Mouse (Mus musculus): ENCODE data around the gene Crocc2. TPM values are rescaled to one million over a fixed set of nuclear protein-coding genes. Genes with fewer than 3 reads are reported as not detected.

Crocc2 gene
- polyA plus RNA-seq, 1 experiment from 2014 or later, result 0.23 TPM

DNA sequence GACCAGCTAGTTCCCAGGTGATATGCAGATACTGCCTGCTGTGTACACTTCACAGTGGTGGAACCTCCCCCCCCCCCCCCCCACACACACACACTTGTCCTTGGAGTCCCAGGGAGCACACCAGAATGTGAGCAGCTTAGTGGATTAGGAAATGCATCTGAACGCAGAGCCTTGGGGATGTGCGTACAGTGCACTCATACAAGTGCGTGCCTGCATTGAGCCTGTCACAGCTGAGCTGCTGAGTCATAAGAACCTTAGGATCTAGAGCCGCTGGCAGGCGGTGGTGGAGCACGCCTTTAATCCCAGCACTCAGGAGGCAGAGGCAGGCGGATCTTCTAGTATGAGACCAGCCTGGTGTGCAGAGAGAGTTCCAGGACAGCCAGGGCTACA, 59.4 kb downstream of the Crocc2 start:
- Histone ChIP-seq H3K36me3 (ENCODE audit: control insufficient read depth, insufficient read depth, low read length) (no peaks in the 10 kb centered on the region), H3K9me3 (ENCODE audit: control insufficient read depth, low read depth, low read length) (no peaks in the 10 kb centered on the region), H3K27me3 (ENCODE audit: control insufficient read depth, insufficient read depth, low read length) (no peaks in the 10 kb centered on the region), H3K27ac (ENCODE audit: low read length) (no peak overlapping the region), H3K9ac (replicated peaks; ENCODE audit: low read depth, low read length) (no peak overlapping the region), H3K4me2 (replicated peaks; ENCODE audit: low read depth, low read length) (no peak overlapping the region), H3K4me3 (ENCODE audit: low read depth, low read length) (no peak overlapping the region), H3K4me1 (ENCODE audit: control insufficient read depth, insufficient read depth, low read length) (0 out of 2 replicates have a peak, but pooled peaks cover 7% of the 10 kb centered on the region)
- ATAC-seq (ENCODE audit: insufficient number of reproducible peaks, insufficient read depth, low FRiP score, low read depth), result no peak
- 91% methylated on average over 7 of the region's 7 CpGs for WGBS

DNA sequence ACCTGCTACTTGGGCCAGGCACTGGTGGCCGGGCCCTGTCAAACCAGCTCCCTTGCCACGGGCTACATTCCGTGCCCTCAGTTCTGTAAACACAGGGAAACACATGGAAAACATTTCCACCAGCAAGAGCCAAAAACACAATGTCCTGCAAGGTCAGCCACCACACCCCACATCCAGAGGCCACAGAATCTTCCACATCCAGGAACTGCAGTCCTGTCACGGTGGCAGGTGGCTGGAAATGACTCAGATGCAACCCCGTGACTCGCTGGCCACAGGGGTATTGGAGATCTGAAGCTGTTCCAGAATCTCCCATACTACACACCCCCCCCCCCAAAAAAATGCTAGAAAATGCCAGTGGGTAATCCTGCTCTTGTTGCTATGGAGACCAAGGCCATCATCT, 60.7 kb downstream of the Crocc2 start:
- Histone ChIP-seq H3K9ac (replicated peaks; ENCODE audit: low read depth, low read length) (no peak overlapping the region), H3K27ac (ENCODE audit: low read length) (no peak overlapping the region), H3K4me1 (ENCODE audit: control insufficient read depth, insufficient read depth, low read length) (0 out of 2 replicates have a peak, but pooled peaks cover 5% of the 10 kb centered on the region), H3K27me3 (ENCODE audit: control insufficient read depth, insufficient read depth, low read length) (no peaks in the 10 kb centered on the region), H3K9me3 (ENCODE audit: control insufficient read depth, low read depth, low read length) (no peaks in the 10 kb centered on the region), H3K36me3 (ENCODE audit: control insufficient read depth, insufficient read depth, low read length) (no peaks in the 10 kb centered on the region), H3K4me2 (replicated peaks; ENCODE audit: low read depth, low read length) (no peak overlapping the region), H3K4me3 (ENCODE audit: low read depth, low read length) (no peak overlapping the region)
- WGBS, result 89% methylated on average over 6 of the region's 6 CpGs
- no peak for ATAC-seq (ENCODE audit: insufficient number of reproducible peaks, insufficient read depth, low FRiP score, low read depth)

DNA sequence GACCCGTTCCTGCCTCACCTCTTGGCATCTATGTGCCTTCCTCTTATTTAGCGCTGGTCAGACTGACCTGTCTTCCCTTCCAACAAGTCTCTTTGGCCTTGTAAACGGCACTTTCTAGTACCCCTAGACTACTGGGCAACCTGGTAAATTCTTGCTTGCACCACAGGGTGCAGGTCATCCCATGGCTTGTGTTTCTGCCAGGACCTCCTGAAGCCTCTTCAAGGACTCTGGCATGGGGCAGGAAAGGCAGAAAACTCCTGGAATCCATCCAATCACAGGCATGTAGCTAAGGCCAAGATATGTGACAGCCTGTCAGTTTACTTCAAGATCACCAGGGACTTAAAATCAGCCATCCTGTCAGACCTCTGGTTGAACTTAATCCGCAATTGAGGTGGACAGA, 61.1 kb downstream of the Crocc2 start:
- Histone ChIP-seq H3K27me3 (ENCODE audit: control insufficient read depth, insufficient read depth, low read length) (no peaks in the 10 kb centered on the region), H3K9ac (replicated peaks; ENCODE audit: low read depth, low read length) (no peak overlapping the region), H3K27ac (ENCODE audit: low read length) (no peak overlapping the region), H3K4me2 (replicated peaks; ENCODE audit: low read depth, low read length) (no peak overlapping the region), H3K36me3 (ENCODE audit: control insufficient read depth, insufficient read depth, low read length) (no peaks in the 10 kb centered on the region), H3K4me1 (ENCODE audit: control insufficient read depth, insufficient read depth, low read length) (0 out of 2 replicates have a peak, but pooled peaks cover 5% of the 10 kb centered on the region), H3K9me3 (ENCODE audit: control insufficient read depth, low read depth, low read length) (no peaks in the 10 kb centered on the region), H3K4me3 (ENCODE audit: low read depth, low read length) (no peak overlapping the region)
- WGBS, result 77% methylated on average over 4 of the region's 4 CpGs
- ATAC-seq (ENCODE audit: insufficient number of reproducible peaks, insufficient read depth, low FRiP score, low read depth), result no peak

DNA sequence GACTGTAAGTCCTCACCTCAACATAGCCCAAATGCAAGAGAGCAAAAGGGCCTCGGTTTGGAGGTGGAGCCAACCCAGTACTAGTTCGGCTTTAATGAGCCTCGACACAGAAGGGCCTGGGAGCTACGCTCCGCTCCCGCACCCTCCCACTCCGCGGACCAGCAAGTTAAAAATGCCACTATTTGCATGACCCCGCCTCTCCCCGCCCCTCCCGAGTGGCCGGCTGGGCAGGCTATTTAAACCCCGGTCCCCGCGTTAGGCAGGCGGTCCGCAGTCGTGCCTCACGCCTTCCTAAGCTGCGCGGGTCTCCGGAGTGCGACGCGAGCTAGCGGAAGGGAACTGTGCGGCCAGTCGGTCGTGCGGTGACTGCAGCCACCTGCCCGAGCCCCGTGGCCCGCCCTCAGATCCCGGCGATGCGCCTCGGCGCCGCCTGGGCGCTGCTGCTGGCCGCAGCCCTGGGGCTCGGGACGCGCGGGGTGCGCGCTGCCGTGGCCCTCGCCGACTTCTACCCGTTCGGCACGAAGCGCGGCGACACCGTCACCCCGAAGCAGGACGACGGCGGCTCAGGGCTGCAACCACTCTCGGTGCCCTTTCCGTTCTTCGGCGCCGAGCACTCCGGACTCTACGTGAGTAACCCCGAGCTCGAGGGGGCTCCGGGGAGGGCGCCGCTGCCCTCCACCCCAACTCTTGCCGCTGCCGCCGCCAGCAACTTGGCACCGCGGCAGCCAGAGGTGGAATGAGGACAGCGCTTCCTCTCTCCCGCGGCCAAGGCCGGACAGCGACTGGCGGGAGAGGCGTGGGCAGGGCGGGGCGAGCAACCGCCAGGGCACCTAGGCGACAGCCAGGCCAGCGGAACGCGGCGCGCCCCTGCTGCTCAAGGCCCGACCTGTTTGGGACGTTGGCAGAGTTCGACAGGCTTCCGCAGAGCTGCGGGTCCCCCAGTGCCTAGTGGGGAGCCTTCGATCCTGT, 67.3 kb downstream of the Crocc2 start, which contains the start of gene Sned1:
Sned1 (plus strand) TSS at position 266 of the 969 bp plus-strand sequence.
- Histone ChIP-seq H3K27ac (ENCODE audit: low read length) (0 out of 2 replicates have a peak within 1 kb of the TSS, but pooled peaks have one; percentile 21), H3K4me2 (replicated peaks; ENCODE audit: low read depth, low read length) (peak within 1 kb of the TSS; percentile 92), H3K27me3 (ENCODE audit: control insufficient read depth, insufficient read depth, low read length) (no peaks in the 10 kb centered on the region), H3K4me1 (ENCODE audit: control insufficient read depth, insufficient read depth, low read length) (peaks cover 7% of the 10 kb centered on the region; the same call in 1 of the 2 replicates), H3K4me3 (ENCODE audit: low read depth, low read length) (peak within 1 kb of the TSS; percentile 60), H3K36me3 (ENCODE audit: control insufficient read depth, insufficient read depth, low read length) (no peaks in the 10 kb centered on the region), H3K9ac (replicated peaks; ENCODE audit: low read depth, low read length) (peak within 1 kb of the TSS; percentile 43), H3K9me3 (ENCODE audit: control insufficient read depth, low read depth, low read length) (no peaks in the 10 kb centered on the region)
- WGBS, result under 1% methylated on average over 100 of the region's 100 CpGs
- ATAC-seq (ENCODE audit: insufficient number of reproducible peaks, insufficient read depth, low FRiP score, low read depth), result peak; percentile 90

DNA sequence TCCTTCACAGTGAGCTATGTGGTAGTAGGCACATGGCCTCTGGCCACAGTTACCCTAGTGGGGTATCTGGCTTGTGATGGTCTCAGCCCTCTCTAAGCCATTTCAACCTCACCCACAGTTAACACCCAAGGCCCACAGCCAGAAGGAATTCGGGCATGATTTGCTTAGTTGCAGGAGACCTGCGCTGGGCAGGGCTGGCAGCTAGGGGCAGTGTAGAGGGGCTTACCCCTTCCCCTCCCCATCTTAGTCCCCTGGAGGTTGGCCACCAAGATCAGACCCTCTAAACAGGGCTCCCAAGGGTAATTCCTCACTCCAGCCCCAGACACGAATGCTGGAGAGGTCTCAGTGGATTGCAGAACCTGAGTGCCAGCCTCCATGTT, 68.0 kb downstream of the Crocc2 start:
- no peaks in the 10 kb centered on the region for H3K27me3 ChIP-seq (ENCODE audit: control insufficient read depth, insufficient read depth, low read length)
- 17% methylated on average over 3 of the region's 3 CpGs for WGBS
- H3K9ac ChIP-seq (replicated peaks; ENCODE audit: low read depth, low read length), result peak overlapping the region; percentile 43
- peaks cover 7% of the 10 kb centered on the region; the same call in 1 of the 2 replicates for H3K4me1 ChIP-seq (ENCODE audit: control insufficient read depth, insufficient read depth, low read length)
- no peak overlapping the region for H3K27ac ChIP-seq (ENCODE audit: low read length)
- H3K4me2 ChIP-seq (replicated peaks; ENCODE audit: low read depth, low read length), result peak overlapping the region; percentile 92
- peak overlapping the region; percentile 60 for H3K4me3 ChIP-seq (ENCODE audit: low read depth, low read length)
- no peaks in the 10 kb centered on the region for H3K9me3 ChIP-seq (ENCODE audit: control insufficient read depth, low read depth, low read length)
- peak; percentile 19; the same call in 1 of the 2 replicates for ATAC-seq (ENCODE audit: insufficient number of reproducible peaks, insufficient read depth, low FRiP score, low read depth)
- no peaks in the 10 kb centered on the region for H3K36me3 ChIP-seq (ENCODE audit: control insufficient read depth, insufficient read depth, low read length)

DNA sequence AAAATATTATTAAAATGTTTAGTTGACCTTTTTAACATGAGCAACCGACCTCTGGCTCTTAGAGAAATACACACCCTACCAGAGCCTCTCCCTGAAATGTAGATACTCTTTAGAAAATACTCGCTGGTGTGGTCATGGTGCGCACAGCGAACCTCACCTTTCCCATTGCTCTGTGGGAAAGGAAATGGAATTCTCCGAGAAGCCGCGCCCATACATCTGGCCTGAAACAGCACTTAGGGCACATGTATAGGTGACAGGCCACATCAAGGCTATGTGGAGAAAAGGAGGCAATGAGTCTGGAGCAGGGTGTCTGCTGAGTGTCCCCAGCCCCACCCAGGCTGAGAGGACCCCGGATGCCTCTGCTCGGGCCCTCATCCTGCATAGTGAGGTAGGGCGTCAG, 69.2 kb downstream of the Crocc2 start:
- Histone ChIP-seq H3K4me2 (replicated peaks; ENCODE audit: low read depth, low read length) (no peak overlapping the region; the same call in 1 of the 2 replicates), H3K36me3 (ENCODE audit: control insufficient read depth, insufficient read depth, low read length) (no peaks in the 10 kb centered on the region), H3K9me3 (ENCODE audit: control insufficient read depth, low read depth, low read length) (no peaks in the 10 kb centered on the region), H3K27ac (ENCODE audit: low read length) (no peak overlapping the region), H3K9ac (replicated peaks; ENCODE audit: low read depth, low read length) (no peak overlapping the region), H3K27me3 (ENCODE audit: control insufficient read depth, insufficient read depth, low read length) (no peaks in the 10 kb centered on the region), H3K4me1 (ENCODE audit: control insufficient read depth, insufficient read depth, low read length) (peaks cover 7% of the 10 kb centered on the region; the same call in 1 of the 2 replicates), H3K4me3 (ENCODE audit: low read depth, low read length) (no peak overlapping the region)
- WGBS, result 88% methylated on average over 10 of the region's 10 CpGs
- ATAC-seq (ENCODE audit: insufficient number of reproducible peaks, insufficient read depth, low FRiP score, low read depth), result no peak

DNA sequence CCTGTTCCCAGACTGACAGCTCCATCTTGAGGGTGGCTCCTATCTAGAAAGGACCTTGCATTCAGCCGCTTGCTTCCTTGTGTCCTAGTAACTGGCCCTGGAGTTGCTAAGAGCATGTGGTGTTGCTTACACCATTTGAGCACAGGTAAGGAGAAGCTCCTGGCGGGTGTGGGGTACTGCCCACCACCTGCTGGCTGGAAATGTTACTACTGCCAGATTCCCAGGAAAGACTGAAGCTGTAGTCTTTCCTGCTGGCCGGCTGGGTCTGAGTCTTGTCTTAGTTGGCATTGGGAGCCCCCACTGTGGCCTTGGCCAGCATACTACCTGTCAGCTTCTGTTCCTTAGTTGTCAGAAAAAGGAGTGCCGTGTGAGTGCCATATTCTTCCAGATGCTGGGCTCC, 69.7 kb downstream of the Crocc2 start:
- Histone ChIP-seq H3K4me2 (replicated peaks; ENCODE audit: low read depth, low read length) (no peak overlapping the region; the same call in 1 of the 2 replicates), H3K4me1 (ENCODE audit: control insufficient read depth, insufficient read depth, low read length) (peaks cover 7% of the 10 kb centered on the region; the same call in 1 of the 2 replicates), H3K27ac (ENCODE audit: low read length) (no peak overlapping the region), H3K9ac (replicated peaks; ENCODE audit: low read depth, low read length) (no peak overlapping the region), H3K4me3 (ENCODE audit: low read depth, low read length) (no peak overlapping the region), H3K36me3 (ENCODE audit: control insufficient read depth, insufficient read depth, low read length) (no peaks in the 10 kb centered on the region), H3K9me3 (ENCODE audit: control insufficient read depth, low read depth, low read length) (no peaks in the 10 kb centered on the region), H3K27me3 (ENCODE audit: control insufficient read depth, insufficient read depth, low read length) (no peaks in the 10 kb centered on the region)
- ATAC-seq (ENCODE audit: insufficient number of reproducible peaks, insufficient read depth, low FRiP score, low read depth), result no peak
- WGBS, result 49% methylated on average over 4 of the region's 4 CpGs

DNA sequence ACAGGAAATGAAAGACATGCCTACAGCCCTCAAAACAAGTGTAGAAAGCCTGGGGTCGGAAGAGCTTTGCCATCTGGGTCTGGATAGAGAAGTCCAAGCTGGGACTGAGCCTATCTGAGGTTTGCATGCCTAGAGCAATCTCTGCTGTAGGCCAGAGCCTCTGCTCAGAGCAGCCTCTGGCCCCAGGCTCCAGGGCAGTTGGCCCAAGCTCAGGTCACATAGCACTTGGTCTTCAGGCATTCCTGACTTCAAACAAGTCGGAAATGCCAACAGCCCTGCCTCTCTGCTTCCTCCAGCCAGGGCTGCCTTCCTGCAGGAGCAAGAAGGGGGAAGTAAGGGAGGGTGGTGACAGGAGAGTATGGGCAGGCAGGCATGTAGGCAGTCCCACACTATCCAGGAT, 77.4 kb downstream of the Crocc2 start:
- Histone ChIP-seq H3K4me3 (ENCODE audit: low read depth, low read length) (no peak overlapping the region), H3K9ac (replicated peaks; ENCODE audit: low read depth, low read length) (no peak overlapping the region), H3K27me3 (ENCODE audit: control insufficient read depth, insufficient read depth, low read length) (no peaks in the 10 kb centered on the region), H3K36me3 (ENCODE audit: control insufficient read depth, insufficient read depth, low read length) (no peaks in the 10 kb centered on the region), H3K4me2 (replicated peaks; ENCODE audit: low read depth, low read length) (no peak overlapping the region), H3K27ac (ENCODE audit: low read length) (no peak overlapping the region), H3K4me1 (ENCODE audit: control insufficient read depth, insufficient read depth, low read length) (no peaks in the 10 kb centered on the region), H3K9me3 (ENCODE audit: control insufficient read depth, low read depth, low read length) (no peaks in the 10 kb centered on the region)
- no peak for ATAC-seq (ENCODE audit: insufficient number of reproducible peaks, insufficient read depth, low FRiP score, low read depth)
- WGBS, result 50% methylated on average over 2 of the region's 2 CpGs
